Mouse (Mus musculus): ENCODE data around the gene Syce2.
"Not testable (repeated sequence)": the region's sequence is repeated elsewhere in the genome, so short reads cannot be mapped to it uniquely, and the experiment has no call there.

The Syce2 gene

GRCm38 (mm10) chr8:84901752-84902151 lies 29.8 kb downstream of the Syce2 start, which contains the start of gene Klf1:
Klf1 (plus strand) TSS chr8:84901928.
- no peak for DNase-seq (ENCODE audit: low read depth)

- DNase-seq (ENCODE audit: low read depth), result no peak
Measured at GRCm38 (mm10) chr8:84902367-84902919, 30.5 kb downstream of the Syce2 start.

- DNase-seq (ENCODE audit: low read depth), result peak; percentile 90
Measured at GRCm38 (mm10) chr8:84902920-84903661, 31.2 kb downstream of the Syce2 start.

- DNase-seq (ENCODE audit: low read depth), result peak; percentile 26
Measured at GRCm38 (mm10) chr8:84904351-84904750, 32.4 kb downstream of the Syce2 start.

GRCm38 (mm10) chr8:84907037-84907436 lies 35.1 kb downstream of the Syce2 start:
- no peak for DNase-seq (ENCODE audit: low read depth)

- no peak for DNase-seq (ENCODE audit: low read depth)
Measured at GRCm38 (mm10) chr8:84907493-84907892, 35.6 kb downstream of the Syce2 start.

GRCm38 (mm10) chr8:84907979-84908378 lies 36.1 kb downstream of the Syce2 start:
- not testable (repeated sequence) for DNase-seq (ENCODE audit: low read depth)

- peak; percentile 97 for DNase-seq (ENCODE audit: low read depth)
Measured at GRCm38 (mm10) chr8:84908421-84909161, 36.7 kb downstream of the Syce2 start, which contains the start of gene Dnase2a. Dnase2a (plus strand) TSS chr8:84908560.

- no peak for DNase-seq (ENCODE audit: low read depth)
Measured at GRCm38 (mm10) chr8:84909162-84909767, 37.4 kb downstream of the Syce2 start.

- DNase-seq (ENCODE audit: low read depth), result peak; percentile 64
Measured at GRCm38 (mm10) chr8:84909949-84910348, 38.0 kb downstream of the Syce2 start.

GRCm38 (mm10) chr8:84910551-84910950 lies 38.6 kb downstream of the Syce2 start:
- no peak for DNase-seq (ENCODE audit: low read depth)

- DNase-seq (ENCODE audit: low read depth), result no peak
Measured at GRCm38 (mm10) chr8:84911854-84912253, 39.9 kb downstream of the Syce2 start.

- DNase-seq (ENCODE audit: low read depth), result no peak
Measured at GRCm38 (mm10) chr8:84912391-84912790, 40.5 kb downstream of the Syce2 start.

- DNase-seq (ENCODE audit: low read depth), result peak; percentile 96
Measured at GRCm38 (mm10) chr8:84912895-84913501, 41.1 kb downstream of the Syce2 start.

- no peak for DNase-seq (ENCODE audit: low read depth)
Measured at GRCm38 (mm10) chr8:84913502-84913900, 41.6 kb downstream of the Syce2 start.

GRCm38 (mm10) chr8:84913960-84914359 lies 42.0 kb downstream of the Syce2 start:
- DNase-seq (ENCODE audit: low read depth), result peak; percentile 87

GRCm38 (mm10) chr8:84915269-84915668 lies 43.4 kb downstream of the Syce2 start:
- DNase-seq (ENCODE audit: low read depth), result no peak

- no peak for DNase-seq (ENCODE audit: low read depth)
Measured at GRCm38 (mm10) chr8:84917781-84918180, 45.9 kb downstream of the Syce2 start.

GRCm38 (mm10) chr8:84918646-84919045 lies 46.7 kb downstream of the Syce2 start:
- no peak for DNase-seq (ENCODE audit: low read depth)

GRCm38 (mm10) chr8:84921596-84921995 lies 49.7 kb downstream of the Syce2 start:
- no peak for DNase-seq (ENCODE audit: low read depth)

GRCm38 (mm10) chr8:84925557-84925956 lies 53.6 kb downstream of the Syce2 start:
- DNase-seq (ENCODE audit: low read depth), result no peak

GRCm38 (mm10) chr8:84927513-84927912 lies 55.6 kb downstream of the Syce2 start:
- no peak for DNase-seq (ENCODE audit: low read depth)

Measured in induced T-regulatory cell, adult 2 months (primary cell).